Mouse (Mus musculus): ENCODE measurements around the gene Foxp1.

DNA sequence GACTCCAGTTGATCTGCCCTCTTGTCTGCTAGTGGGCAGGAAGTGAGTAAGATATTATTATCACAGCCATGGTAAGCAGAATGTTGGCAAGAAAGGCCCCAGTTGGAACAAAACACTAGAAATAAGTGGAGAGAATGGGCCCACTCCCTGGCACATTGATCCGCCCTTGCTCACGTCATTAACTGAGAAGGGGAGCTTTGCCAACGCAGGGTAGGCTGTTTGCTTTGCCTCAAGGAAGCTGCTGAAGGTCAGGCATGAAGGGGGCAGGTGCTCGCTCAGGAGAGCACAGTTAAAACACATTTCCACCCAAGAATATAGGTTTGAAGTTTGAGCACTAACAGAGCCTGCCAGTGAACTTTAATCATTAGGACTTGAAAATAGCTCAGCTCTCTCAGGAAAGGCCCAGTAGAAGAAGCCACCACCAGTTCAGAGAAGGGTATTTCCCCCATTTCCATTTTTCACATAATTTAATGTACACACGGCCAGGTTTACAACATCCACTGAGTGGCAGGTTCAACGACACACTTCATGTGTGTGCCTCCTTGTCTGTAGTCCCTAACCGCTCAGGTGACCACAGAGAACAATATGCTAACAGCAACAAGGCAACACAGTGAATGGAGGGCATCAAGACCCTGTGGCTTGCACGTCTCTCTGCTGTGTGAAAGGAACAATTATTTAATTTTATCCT lies 350.5 kb downstream of the Foxp1 start:
- no peak for TF ChIP-seq GATA1 (IDR thresholded peaks at IDR 0.05; ENCODE audit: borderline replicate concordance, low read length)
- no peak for TF ChIP-seq FLI1 (IDR thresholded peaks at IDR 0.05; ENCODE audit: low read length)
